Mouse (Mus musculus) skeletal muscle tissue, adult 2 months (tissue): ENCODE measurements around the gene Rasgef1c.

Experiments
- DNase-seq: peaks from one replicate; pipeline ENCODE4 v3.0.0-alpha.2; 2012; ENCODE audit warnings: low read depth, low spot score

Gene Rasgef1c

GRCm38 (mm10) chr11:49923539-49923938, 21.9 kb downstream of the Rasgef1c start:
- no peak for DNase-seq

GRCm38 (mm10) chr11:49926183-49926582, 24.5 kb downstream of the Rasgef1c start:
- no peak for DNase-seq

GRCm38 (mm10) chr11:49927169-49927568, 25.5 kb downstream of the Rasgef1c start:
- no peak for DNase-seq

- no peak for DNase-seq
Measured at GRCm38 (mm10) chr11:49927670-49928069, 26.0 kb downstream of the Rasgef1c start.

GRCm38 (mm10) chr11:49931037-49931625, 29.5 kb downstream of the Rasgef1c start:
- no peak for DNase-seq

- no peak for DNase-seq
Measured at GRCm38 (mm10) chr11:49931853-49932252, 30.2 kb downstream of the Rasgef1c start.

GRCm38 (mm10) chr11:49933811-49934210, 32.2 kb downstream of the Rasgef1c start:
- no peak for DNase-seq

GRCm38 (mm10) chr11:49934322-49934721, 32.7 kb downstream of the Rasgef1c start:
- peak; percentile 19 for DNase-seq

- DNase-seq: no peak
Measured at GRCm38 (mm10) chr11:49936458-49936857, 34.8 kb downstream of the Rasgef1c start.

- DNase-seq: no peak
Measured at GRCm38 (mm10) chr11:49937779-49938178, 36.1 kb downstream of the Rasgef1c start.

- DNase-seq: peak; percentile 57
Measured at GRCm38 (mm10) chr11:49938258-49939164, 36.9 kb downstream of the Rasgef1c start.

- no peak for DNase-seq
Measured at GRCm38 (mm10) chr11:49942841-49943240, 41.2 kb downstream of the Rasgef1c start.

GRCm38 (mm10) chr11:49943901-49944300, 42.3 kb downstream of the Rasgef1c start:
- DNase-seq: no peak

GRCm38 (mm10) chr11:49945726-49946125, 44.1 kb downstream of the Rasgef1c start:
- DNase-seq: no peak

- DNase-seq: no peak
Measured at GRCm38 (mm10) chr11:49949839-49950238, 48.2 kb downstream of the Rasgef1c start.

GRCm38 (mm10) chr11:49953616-49954015, 52.0 kb downstream of the Rasgef1c start:
- DNase-seq: no peak

- peak; percentile 46 for DNase-seq
Measured at GRCm38 (mm10) chr11:49955577-49956261, 54.1 kb downstream of the Rasgef1c start.

- DNase-seq: no peak
Measured at GRCm38 (mm10) chr11:49958017-49958416, 56.4 kb downstream of the Rasgef1c start.

- no peak for DNase-seq
Measured at GRCm38 (mm10) chr11:49961098-49961740, 59.6 kb downstream of the Rasgef1c start.

- no peak for DNase-seq
Measured at GRCm38 (mm10) chr11:49965320-49965719, 63.7 kb downstream of the Rasgef1c start.

GRCm38 (mm10) chr11:49969692-49970091, 68.1 kb downstream of the Rasgef1c start:
- no peak for DNase-seq
